Mouse (Mus musculus) heart, postnatal 10 days (tissue): ENCODE results near the gene Prdx1. TPM values are rescaled to one million over a fixed set of nuclear protein-coding genes. Genes with fewer than 3 reads are reported as not detected.
"Not testable (repeated sequence)": the region's sequence is repeated elsewhere in the genome, so short reads cannot be mapped to it uniquely, and the experiment has no call there.

Source experiments
- DNase-seq, 2 experiments: peaks; one replicate each; pipeline ENCODE4 v3.0.0; 2021
- intact Hi-C: fragments of 180-260 bp; cut with DNase I; formaldehyde crosslinking; loops from one replicate; pipeline ENCODE4 v1.15.1; 2025
- total RNA-seq, 2 experiments: library from RNA; stranded (reverse); gene quantifications; 2 replicates each; pipeline ENCODE4 v1.2.3; 2021

Gene Prdx1
- total RNA-seq, 2 experiments from 2014 or later, result 420 to 430 TPM

DNA sequence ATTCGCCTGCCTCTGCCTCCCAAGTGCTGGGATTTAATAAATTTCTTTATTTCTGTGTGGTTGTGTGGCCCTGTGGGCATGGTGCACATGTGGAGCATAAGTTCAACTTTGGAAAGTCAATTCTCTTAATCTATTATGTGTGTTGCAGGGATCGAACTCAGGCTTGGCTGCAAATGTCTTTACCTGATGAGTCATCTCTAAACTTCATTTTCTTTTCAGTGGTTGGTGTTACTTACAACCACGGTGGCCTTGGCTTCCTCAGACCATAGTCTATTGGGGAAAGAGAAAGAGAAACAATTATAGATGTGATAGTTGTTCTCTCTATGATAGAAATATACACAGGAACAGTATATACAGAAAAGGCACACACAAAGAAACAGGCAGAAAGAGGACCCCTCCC is 9.3 kb upstream of the Prdx1 start:
- intact Hi-C loops, result no loop called here
- DNase-seq, result no peak

DNA sequence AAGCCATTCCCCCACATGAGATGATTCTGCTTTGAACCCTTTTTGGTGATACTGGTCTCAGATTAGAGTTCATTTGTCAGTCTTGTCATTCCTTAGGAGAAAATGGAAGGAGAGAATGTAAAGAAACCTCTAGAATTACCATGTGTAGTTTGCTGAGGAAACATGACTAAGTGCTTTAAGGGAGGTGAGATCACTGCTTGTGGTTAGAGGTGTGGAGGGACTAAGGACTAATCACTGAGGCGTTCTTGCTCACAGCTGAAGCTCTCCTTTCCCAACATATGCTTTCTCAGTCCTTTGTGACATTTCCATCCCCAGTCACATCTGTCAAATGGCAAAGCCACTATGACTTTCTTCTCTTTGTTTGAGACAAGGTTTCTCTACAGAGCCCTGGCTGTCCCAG is 7.5 kb upstream of the Prdx1 start:
- intact Hi-C loops, result no loop called here

DNA sequence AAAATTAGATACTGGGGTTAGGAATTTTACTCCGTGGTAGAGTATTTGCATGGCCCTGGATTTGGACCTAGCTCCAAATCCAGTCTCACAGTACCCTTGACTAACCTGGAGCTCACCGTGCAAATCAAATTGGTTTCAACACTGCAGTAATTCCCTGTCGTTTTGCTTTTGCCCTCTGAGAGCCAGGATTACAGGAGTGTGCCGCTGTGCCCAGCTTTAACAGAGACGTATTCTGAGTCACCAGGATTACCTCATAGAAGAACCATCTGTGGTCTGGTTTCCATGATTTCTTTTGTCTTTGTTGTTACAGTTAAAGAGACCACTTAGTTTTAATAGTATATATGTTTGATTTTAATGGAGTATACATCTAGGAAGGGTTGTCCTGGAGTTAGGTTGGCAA is 6.2 kb upstream of the Prdx1 start:
- intact Hi-C loops, result no loop called here
- DNase-seq, result no peak

More for the DNA sequence above, 7.5 kb upstream of the Prdx1 start:
- no peak for DNase-seq

DNA sequence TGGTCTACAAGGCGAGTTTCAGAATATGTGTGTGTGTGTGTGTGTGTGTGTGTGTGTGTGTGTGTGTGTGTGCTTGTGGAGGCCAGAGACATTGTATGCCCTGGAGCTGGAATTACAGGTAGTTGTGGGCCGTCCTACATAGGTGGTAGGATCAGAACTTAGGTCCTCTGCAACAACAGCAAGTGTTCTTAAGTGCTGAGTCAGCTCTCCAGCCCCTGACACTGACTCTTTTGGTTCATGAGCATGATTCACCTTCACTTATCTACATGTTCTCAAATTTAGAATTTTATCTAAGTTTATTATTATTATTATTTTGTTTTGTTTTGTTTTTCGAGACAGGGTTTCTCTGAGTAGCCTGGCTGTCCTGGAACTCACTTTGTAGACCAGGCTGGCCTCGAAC is 4.8 kb upstream of the Prdx1 start:
- DNase-seq, intact Hi-C loops: not testable (repeated sequence)

DNA sequence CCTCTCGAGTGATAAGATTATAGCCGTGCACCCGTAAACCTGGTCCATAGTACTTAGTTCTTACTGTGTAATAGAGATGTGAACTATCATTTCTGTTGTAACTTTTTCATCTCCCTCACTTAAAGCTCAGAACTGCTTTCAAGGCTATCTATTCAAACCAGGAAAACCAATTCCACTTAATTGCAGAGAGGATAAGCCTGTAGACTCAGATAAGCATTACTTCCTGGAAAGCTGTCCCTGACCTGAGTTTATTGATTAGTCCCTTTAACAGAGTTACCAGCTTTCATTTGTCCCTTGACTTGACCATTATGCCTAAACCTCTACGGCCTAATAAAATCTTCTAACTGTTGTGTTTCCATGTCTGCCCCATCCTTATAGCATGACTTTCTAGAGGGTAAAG is 1.4 kb upstream of the Prdx1 start:
- no peak for DNase-seq
- intact Hi-C loops, result loop anchor here (1.0 kb wide), 1 partner anchor 33 kb away; the partner anchor contains the start of gene Akr1a1

DNA sequence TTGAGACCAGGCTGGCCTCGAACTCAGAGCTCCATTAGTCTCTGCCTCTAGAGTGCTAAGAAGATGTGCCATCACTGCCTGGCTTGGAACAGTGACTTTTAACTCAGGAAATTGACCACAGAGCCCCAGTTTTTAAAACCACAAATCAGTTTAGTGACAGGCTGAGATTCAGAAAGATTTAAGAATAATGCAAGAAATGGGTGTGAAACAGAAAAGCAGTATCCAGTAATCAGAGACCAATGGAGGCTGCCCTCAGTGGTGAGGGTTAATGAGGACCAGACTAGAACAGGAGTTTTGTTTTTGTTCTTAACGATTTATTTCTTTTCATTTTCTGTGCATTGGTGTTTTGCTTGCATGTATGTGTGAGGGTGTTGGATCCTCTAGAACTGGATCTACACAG is 679 bp upstream of the Prdx1 start:
- no peak for DNase-seq
- intact Hi-C loops, result loop anchor here (1.0 kb wide), 1 partner anchor 33 kb away; the partner anchor contains the start of gene Akr1a1

DNA sequence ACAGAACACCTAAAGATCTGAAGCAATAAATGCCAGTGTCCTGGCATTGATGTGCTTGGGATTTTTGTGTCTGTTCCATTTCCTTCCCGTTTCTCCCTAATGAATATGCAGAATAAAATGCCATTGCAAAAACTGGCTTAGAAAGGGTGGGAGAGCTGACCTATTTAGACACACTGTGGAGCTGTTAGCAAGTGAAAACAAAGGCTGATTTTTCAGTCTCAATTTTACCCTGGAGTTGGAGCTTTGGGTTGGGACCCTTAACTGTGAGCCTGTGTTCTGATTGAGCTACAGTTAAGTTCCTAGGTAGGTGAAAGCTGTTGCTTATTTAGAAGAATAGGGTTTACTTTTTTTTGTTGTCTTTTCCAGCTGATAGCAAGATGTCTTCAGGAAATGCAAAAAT is 1.7 kb downstream of the Prdx1 start:
- DNase-seq, result no peak
- intact Hi-C loops, result no loop called here

DNA sequence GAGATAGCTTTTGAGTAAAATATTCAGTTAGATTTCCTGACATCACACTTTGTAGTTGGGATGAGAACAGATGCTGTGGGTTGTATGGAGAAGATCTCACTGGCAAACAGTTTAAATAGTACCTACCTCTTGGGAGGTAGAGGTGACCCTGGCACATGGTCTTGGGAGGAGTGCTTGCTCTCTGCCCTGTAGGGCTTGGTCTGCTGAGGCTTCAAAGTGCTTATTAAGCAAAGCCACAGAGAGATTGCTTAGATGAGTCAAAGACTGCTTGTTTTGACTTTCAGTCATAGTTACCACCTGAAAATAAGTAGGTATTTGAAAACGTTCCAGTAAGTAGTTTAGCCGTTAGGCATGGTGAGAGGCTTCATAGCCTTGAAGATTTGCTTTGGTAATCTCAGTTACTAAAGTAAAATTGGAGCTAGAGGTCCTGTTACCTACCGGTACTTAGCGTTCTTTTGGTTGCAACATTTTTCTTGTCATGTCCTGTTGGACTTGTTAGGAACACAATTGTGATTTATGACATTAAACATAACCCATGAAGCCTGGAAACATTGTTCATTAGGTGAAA is 4.0 kb downstream of the Prdx1 start:
- intact Hi-C loops, result no loop called here
- DNase-seq, result no peak

DNA sequence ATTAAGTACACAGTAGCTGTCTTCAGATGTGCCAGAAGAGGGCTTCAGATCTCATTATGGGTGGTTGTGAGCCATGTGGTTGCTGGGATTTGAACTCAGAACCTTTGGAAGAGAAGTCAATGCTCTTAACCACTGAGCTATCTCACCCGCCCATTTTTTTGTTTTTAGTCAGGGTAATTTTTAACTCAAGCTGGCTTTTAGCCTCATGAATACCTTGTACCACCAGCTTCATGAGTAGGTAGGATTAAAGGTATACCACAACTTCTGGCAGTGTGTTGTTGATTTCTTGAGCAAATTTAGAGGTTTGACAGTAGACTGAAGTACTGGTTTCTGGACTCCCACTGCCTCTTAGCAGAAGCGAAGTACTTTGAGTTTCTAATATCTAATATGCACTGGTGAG is 6.8 kb downstream of the Prdx1 start:
- no peak for DNase-seq
- intact Hi-C loops, result no loop called here

DNA sequence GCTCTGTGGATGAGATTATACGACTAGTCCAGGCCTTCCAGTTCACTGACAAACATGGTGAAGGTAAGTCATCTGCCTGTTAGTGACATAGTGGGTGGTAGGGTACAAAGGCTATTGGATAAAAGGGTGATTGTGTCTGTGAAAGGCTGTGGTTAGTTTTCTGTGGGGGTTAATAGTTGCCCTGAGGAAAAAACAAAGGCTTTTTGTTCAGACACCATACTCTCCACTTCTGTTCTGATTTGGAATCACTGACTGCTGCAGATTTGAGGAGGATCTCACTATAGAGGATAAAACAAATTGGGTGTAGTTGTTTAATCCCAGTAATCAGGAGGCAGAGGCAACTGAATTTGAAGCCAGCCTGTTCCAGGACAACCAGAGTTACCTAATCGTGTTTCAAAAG is 8.4 kb downstream of the Prdx1 start:
- no peak for DNase-seq
- intact Hi-C loops, result no loop called here

DNA sequence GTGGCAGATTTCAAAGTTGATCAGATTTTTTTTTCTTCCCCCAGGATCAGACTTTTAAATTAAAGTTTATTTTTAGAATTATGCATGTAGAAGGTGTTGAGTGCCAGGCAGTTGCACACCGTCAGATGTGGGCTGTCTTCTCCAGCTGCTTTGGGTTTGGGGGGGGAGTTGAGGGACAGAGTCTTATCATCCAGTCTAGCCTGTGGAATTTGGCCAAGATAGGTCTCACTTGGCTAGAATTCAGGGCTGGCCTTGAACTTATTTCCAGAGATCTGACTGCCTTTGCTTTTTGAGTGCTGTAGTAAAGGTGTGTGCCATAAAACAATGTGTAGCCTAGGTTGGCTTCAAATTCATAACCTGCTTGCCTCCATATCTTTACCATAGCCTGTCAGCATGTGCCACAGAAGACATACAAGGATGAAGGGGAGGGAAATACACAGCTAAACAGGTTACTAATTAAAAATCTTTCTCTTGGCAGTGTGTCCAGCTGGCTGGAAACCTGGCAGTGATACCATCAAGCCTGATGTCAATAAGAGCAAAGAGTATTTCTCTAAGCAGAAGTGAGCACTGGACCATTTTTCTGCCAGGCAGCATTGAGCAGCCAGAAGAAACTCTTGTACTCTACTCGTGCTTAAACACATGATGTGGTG is 13.5 kb downstream of the Prdx1 start:
- DNase-seq, result no peak
- intact Hi-C loops, result no loop called here

DNA sequence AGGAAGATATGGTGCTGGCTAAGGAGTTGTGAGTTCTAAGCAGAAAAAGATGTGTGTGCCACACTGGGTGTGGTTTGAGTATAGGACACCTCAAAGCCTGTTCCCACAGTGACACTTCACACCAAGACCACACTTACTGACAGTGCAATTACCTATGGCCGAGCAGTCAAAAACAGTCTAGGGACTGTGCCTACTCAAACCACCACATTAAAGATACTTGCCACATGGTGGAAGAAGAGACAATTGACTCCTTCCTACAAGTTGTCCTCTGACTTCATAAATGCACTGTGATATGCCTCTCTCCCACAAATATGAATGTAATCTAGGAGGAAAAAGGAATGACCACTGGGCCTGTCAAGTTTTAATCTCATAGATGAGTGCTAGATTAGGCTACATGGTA is 15.6 kb downstream of the Prdx1 start:
- DNase-seq, result no peak
- intact Hi-C loops, result loop anchor here (10.0 kb wide), 1 partner anchor 424 kb away; the partner anchor contains the start of genes Btbd19 and Tctex1d4

DNA sequence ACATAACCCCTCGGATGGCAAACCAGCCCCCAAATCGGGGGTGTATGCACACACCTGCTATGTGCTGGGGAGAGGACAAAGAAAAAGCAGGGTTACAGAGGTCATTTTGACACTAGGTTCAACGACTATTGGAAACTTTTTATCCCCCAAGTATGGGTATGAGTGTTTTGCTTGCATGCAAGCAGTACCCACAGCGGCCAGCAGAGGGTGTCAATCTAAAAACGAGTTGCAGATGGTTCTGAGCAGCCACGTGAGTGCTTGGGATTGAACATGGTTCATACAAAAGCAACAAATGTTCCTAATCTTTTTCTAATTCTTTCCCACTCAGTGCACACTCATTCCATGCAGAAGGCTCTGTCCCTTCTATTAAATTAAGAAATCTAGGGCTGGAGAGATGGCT is 18.5 kb downstream of the Prdx1 start:
- intact Hi-C loops, result loop anchor here (10.0 kb wide), 1 partner anchor 421 kb away; the partner anchor contains the start of genes Btbd19 and Tctex1d4
- peak; percentile 70 to 86 for DNase-seq

DNA sequence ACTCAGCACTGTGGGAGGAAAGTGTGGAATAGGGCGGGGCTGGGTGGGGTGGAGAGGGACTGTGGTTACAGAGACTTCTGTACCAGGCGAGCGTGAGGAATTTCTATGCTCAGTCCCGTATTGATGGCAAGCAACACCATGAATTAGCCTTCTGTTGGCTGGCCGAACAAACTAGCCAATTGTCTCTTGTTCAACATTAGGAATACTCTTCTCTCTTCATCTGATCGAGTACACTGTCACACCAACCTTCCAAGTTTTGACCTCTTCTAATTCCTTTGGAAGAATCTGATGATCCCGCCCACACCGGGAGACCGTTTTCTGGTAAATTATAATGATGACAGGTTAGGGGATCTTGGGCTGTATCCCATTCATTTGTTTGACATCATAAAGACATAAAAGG is 22.3 kb downstream of the Prdx1 start:
- no peak for DNase-seq
- intact Hi-C loops, result loop anchor here (10.0 kb wide), 1 partner anchor 417 kb away; the partner anchor contains the start of genes Btbd19 and Tctex1d4

DNA sequence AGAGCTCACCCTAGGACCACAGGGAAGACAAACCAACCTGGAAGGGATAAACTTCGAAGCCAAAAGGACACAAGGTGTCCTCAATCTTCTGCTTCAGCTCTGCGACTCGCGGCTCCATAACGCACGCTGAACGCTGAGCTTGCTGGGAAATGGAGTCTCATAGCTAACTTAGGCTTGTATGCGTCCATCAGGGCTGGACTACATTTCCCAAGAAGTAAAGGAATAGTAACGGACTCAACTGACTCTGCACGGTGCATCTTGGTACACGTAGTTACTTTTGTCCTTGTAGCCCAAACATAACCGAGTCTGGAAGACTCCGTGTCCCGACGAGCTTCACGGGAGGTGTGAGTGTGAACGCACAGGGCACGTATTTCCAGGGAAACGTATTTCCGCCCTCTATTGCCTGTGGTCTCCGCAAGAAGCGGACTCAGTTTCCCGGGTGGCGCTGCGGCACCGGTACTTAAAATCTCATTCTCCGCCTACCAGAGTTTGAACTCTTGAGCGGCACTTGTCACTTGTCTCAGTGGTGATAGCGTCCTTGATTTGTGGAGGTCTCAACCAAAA is 22.9 kb downstream of the Prdx1 start, which contains the start of the genes Mmachc and Ccdc163:
Gene Mmachc, minus strand, starts transcription at position 206 of the 564 bp plus-strand sequence.
Gene Ccdc163, plus strand, starts transcription at position 309 of the 564 bp plus-strand sequence.
- peak; percentile 93 to 95 for DNase-seq
- intact Hi-C loops, result loop anchor here (10.0 kb wide), 1 partner anchor 417 kb away; the partner anchor contains the start of genes Btbd19 and Tctex1d4

DNA sequence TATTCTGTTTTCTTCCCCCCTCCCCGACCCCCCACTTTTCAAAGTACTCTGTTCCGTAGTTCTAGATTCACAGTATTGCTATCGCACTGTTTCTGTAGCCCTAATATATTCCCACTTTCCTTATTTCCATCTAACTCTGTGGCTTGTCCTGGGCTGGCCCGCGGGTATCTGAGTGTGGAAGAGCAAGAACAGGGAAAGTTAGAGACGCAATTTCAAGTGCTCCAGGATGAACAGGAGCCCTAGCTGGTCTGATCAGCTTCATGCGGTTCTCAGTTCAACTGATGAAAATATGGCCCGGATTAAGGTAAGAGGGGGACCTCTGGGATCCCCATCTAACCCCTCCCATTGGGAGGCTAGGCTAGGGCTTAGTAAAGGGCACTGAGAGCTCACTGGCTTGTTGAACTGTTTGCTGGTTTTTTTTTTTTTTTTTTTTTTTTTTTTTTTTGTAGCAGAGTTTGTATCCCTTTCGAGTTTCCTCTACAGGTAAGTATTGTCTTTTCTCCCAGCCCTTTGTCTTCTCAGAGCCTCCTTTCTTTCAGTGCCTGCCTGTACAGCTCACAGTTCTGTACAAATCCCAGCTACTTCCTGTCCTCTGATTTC is 23.5 kb downstream of the Prdx1 start:
- intact Hi-C loops, result loop anchor here (10.0 kb wide), 1 partner anchor 416 kb away; the partner anchor contains the start of genes Btbd19 and Tctex1d4
- no peak for DNase-seq

DNA sequence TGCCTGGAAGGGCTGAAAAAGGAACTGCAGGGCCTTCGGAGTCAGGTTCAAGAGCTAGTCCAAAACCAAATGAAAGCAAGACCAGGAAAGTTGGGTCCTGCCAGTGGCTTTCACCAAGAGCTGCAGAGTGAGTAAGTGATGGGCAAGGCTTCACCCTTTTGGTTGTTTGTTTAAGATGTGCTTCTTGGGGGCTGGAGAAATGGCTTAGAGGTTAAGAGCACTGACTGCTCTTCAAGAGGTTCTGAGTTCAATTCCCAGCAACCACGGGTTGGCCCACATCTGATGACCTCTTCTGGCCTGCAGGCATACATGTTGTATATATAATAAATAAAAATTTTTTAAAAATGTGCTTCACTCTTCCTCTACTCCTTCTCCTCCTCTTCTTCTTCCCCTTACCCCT is 24.8 kb downstream of the Prdx1 start:
- no peak for DNase-seq
- intact Hi-C loops, result no loop called here

DNA sequence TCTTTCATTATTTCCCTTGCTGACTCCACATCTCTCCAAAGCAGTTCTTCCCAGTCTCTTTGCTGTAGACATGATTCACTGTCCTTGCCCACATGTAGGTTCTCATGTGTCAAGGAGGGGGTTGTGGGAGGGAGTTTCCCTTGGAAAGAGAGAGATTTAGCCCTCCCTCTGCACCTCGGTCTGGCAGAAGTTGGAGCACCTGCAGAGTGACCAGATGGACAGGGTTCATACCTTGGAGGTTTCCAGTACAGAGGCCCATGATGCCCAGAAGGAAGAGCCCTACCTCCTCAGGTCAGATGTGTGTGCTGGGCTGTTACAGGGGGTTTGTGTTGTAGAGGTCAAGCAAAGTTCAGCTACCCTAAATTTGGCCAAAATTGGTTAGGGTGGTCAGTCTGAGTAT is 27.2 kb downstream of the Prdx1 start:
- DNase-seq, result no peak
- intact Hi-C loops, result no loop called here

DNA sequence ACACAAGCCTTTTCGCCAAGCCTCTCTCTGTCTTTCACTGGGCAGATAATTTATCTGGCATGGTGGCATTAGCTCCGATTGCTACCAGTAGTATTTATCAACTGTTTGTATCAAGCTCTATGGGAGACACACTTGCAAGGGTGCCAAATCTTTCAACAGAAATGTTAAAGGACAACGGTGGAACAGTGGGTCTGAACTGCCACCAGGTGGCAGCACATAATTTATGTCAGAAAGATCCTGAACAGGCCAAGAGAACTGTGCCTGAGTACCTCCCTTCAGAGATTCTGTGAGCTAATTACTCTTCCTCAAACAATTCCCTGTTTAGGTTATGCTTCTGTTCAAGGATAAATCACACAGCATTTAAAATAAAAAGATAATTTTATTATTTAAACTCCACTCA is 34.1 kb downstream of the Prdx1 start:
- DNase-seq, result peak; percentile 72 to 81
- intact Hi-C loops, result loop anchor here (1.0 to 5.0 kb wide), 2 partner anchors 70 to 273 kb away; partner anchors contain the start of gene Urod

DNA sequence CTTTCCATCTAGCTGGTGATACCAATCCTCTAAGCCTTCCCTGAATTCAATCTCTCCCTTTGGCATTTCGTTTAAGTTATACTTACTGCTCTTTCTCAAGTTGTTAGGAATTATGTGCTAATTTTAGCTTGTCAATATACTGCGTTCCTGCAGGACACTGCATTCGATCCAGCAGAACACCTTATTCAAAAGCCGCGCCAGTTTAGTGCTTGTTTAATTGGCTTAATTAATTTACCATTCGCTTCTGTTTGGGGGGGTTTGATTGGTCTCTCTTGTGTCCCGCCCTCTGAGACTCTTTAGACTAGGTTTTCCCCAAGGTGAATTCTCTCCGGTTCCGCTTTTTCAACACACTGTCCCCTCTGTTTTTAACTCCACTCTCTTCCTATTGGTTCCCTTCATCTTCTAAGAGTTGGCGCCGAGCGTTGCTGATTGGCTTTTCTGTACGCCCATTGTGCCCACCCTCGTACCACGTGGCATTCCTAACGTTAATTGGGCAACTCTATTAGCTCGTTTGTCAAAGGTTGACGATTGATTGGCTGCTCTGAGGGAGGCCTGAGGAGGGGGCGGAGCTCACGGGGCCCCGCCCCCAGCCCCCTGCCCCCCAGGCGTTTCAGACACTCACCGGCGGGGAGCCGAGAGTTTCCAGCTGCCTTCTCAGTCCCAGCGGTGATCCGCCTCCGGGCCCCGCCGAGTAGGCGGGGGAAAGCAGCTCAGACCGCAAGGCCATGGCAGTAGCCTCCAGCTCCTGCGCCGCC is 35.2 kb downstream of the Prdx1 start, which contains the start of gene Tesk2:
Gene Tesk2, plus strand, starts transcription at position 606 of the 755 bp plus-strand sequence.
- intact Hi-C loops, result no loop called here
- peak; percentile 95 for DNase-seq
